Mouse (Mus musculus) heart, adult 2 months (tissue): Measurements from ENCODE around the gene Cxcl9.

Experiments used
- CTCF ChIP-seq: fragments of 200-600 bp; IDR thresholded peaks from 2 replicates; pipeline ENCODE4 v1.8.1; 2022; ENCODE audit warnings: antibody characterized with exemption, mild to moderate bottlenecking, moderate library complexity
- EP300 ChIP-seq: fragments of 200-500 bp; IDR thresholded peaks from 2 replicates; pipeline ENCODE4 v1.6.1; 2011; ENCODE audit warnings: low read depth, low read length, control low read depth; ENCODE audit not compliant: insufficient read depth
- POLR2A ChIP-seq: fragments of 200-500 bp; IDR thresholded peaks from 2 replicates; pipeline ENCODE4 v1.6.1; 2011; ENCODE audit warnings: mild to moderate bottlenecking, low read depth, low read length, control low read depth; ENCODE audit not compliant: insufficient read depth

DNA sequence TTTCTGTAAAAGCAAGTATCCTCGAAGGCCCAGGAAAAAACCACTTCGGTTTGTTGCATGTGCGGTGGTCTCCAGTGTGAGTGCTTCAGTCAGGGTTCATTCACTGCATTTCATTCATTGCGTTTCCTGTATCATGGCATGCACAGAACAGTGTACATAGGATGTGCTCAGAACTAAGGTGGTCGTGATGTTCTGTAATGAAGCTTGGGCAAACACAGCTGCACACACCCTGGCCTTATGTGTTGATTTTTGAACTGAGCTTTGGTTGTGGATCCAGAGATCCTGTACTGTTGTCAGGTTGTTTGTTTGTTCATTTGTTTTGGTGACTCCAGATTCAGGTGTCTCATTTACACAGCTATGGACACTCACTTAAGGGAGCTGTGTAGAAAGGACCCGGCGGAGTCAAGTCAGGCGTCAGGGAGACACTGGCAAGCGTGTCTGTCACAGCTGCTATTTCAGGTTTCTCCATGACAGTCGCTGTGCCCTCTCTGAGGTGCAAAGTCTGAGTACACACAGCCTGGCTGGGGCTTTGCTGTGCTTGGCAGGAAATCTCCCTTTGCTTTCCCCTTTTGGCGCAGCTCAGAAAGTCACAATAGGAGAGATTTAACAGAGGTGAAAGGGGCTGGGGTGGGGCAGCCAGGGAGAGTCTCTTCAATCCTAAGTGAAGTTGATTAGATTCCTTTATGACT, 31.0 kb upstream of the Cxcl9 start:
- TF ChIP-seq POLR2A (no peak), EP300 (no peak), CTCF (peak; percentile 27; the same call in 1 of the 2 replicates)
